Comparison of ENCODE assay signal across 8 mouse cellular contexts in the genomic region with DNA sequence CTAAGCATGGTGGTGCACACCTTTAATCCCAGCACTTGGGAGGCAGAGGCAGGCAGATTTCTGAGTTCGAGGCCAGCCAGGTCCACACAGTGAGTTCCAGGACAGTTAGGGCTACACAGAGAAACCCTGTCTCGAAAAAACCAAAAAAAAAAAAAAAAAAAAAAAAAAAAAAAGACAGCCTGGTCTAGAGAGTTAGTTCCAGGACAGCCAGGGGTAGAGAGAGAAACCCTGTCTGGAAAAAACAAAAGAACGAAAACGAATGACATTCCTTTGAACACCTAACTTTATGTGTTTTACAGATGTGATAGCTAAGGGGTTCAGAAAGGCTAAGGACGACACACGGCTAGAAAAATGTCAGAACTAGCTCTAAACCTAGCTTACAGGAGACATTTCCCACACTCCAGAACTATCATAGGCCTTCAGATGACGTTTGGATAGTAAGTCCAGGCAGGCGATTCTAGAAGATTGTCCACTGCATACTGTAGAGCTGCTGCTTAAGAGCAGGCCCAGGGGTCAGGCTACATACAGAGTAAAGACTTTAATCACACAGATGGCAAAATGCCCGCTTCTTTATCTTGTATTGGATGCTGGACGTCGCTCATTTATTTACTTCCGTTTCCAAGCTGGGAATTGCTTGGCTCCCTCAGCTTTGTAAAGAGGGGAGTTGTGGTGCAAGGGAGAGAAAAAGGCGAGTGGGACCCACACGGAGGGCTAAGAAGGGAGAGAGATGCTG. TPM values are rescaled to one million over a fixed set of nuclear protein-coding genes. Genes with fewer than 3 reads are reported as not detected.
DNase-seq lines count a peak whose midpoint lies in the region; ATAC-seq and TF ChIP-seq lines count a peak whose summit lies in the region.

No protein-coding gene starts in this region.

- ATAC-seq in limb, embryonic 15.5 days (ENCODE audit: insufficient number of reproducible peaks, low FRiP score, low TSS enrichment, low read depth) = no peak
- peak; percentile 47; the same call in 1 of the 2 replicates for ATAC-seq in stomach, postnatal 0 days (ENCODE audit: low FRiP score, low TSS enrichment)

- WGBS in thymus, adult 2 months = 45% methylated on average over 14 of the region's 14 CpGs
- WGBS in limb, embryonic 15.5 days = 27% methylated on average over 14 of the region's 14 CpGs
- WGBS in stomach, postnatal 0 days = 23% methylated on average over 14 of the region's 14 CpGs

- no peak for TF ChIP-seq POLR2A in thymus, adult 2 months (IDR thresholded peaks at IDR 0.05; ENCODE audit: control insufficient read depth, extremely low read depth, insufficient read depth, low read length, poor library complexity)

- DNase-seq in cerebellum, adult 9-10 months = peak; percentile 71
- no peak for DNase-seq in cerebellum, adult 8-10 months
- no peak for DNase-seq in thymus, adult 2 months
- no peak for DNase-seq in thymus, postnatal 10 days (ENCODE audit: low spot score in 2 of 2)
- DNase-seq in stomach, postnatal 0 days (ENCODE audit: low spot score) = peak; percentile 56
- DNase-seq in adrenal gland, adult 8-10 months = no peak
- DNase-seq in spleen, postnatal 10 days (ENCODE audit: low spot score in 2 of 2) = no peak

- H3K9ac ChIP-seq in limb, embryonic 15.5 days = peak overlapping the region; percentile 88
- peak overlapping the region; percentile 78 for H3K9ac ChIP-seq in stomach, postnatal 0 days (ENCODE audit: low read length)

- no peak for TF ChIP-seq EP300 in stomach, postnatal 0 days (optimal IDR thresholded peaks at IDR 0.05)

- H3K27ac ChIP-seq in thymus, adult 2 months (ENCODE audit: control insufficient read depth, insufficient read depth, low read length) = no peak overlapping the region
- H3K27ac ChIP-seq in limb, embryonic 15.5 days = peak overlapping the region; percentile 86
- peak overlapping the region; percentile 84 for H3K27ac ChIP-seq in stomach, postnatal 0 days (replicated peaks)

- no peak for TF ChIP-seq CTCF in thymus, adult 2 months (IDR thresholded peaks at IDR 0.05; ENCODE audit: borderline replicate concordance, control insufficient read depth, extremely low read depth, insufficient read depth, low read length, poor library complexity)
- TF ChIP-seq CTCF in stomach, postnatal 0 days (IDR thresholded peaks at IDR 0.05; ENCODE audit: low read depth) = no peak

- peaks cover 2% of the 10 kb centered on the region; the same call in 1 of the 2 replicates for H3K27me3 ChIP-seq in thymus, adult 2 months (ENCODE audit: control insufficient read depth, insufficient read depth, low read length)
- H3K27me3 ChIP-seq in limb, embryonic 15.5 days = peaks cover 5% of the 10 kb centered on the region; the same call in 1 of the 2 replicates
- H3K27me3 ChIP-seq in stomach, postnatal 0 days (ENCODE audit: control insufficient read depth, insufficient read depth, low read length) = no peaks in the 10 kb centered on the region

- H3K9me3 ChIP-seq in limb, embryonic 15.5 days = no peaks in the 10 kb centered on the region; the same call in 1 of the 2 replicates
- H3K9me3 ChIP-seq in stomach, postnatal 0 days (ENCODE audit: control insufficient read depth, low read length) = no peaks in the 10 kb centered on the region

- peak overlapping the region; percentile 87 for H3K4me2 ChIP-seq in limb, embryonic 15.5 days
- peak overlapping the region; percentile 96 for H3K4me2 ChIP-seq in stomach, postnatal 0 days (replicated peaks; ENCODE audit: low read depth)

- H3K4me3 ChIP-seq in thymus, adult 2 months (ENCODE audit: control insufficient read depth, insufficient read depth, low read length) = peak overlapping the region; percentile 57
- peak overlapping the region; percentile 69 for H3K4me3 ChIP-seq in limb, embryonic 15.5 days
- H3K4me3 ChIP-seq in stomach, postnatal 0 days (ENCODE audit: low read depth, low read length) = peak overlapping the region; percentile 63

- H3K4me1 ChIP-seq in thymus, adult 2 months (replicated peaks; ENCODE audit: control insufficient read depth, insufficient read depth, low read length) = peaks cover 9% of the 10 kb centered on the region
- H3K4me1 ChIP-seq in limb, embryonic 15.5 days = peaks cover 11% of the 10 kb centered on the region
- H3K4me1 ChIP-seq in stomach, postnatal 0 days (replicated peaks; ENCODE audit: control insufficient read depth, insufficient read depth) = peaks cover 4% of the 10 kb centered on the region; the same call in 1 of the 2 replicates

- H3K36me3 ChIP-seq in thymus, adult 2 months (ENCODE audit: control insufficient read depth, insufficient read depth, low read length) = no peaks in the 10 kb centered on the region
- no peaks in the 10 kb centered on the region for H3K36me3 ChIP-seq in limb, embryonic 15.5 days
- no peaks in the 10 kb centered on the region for H3K36me3 ChIP-seq in stomach, postnatal 0 days (ENCODE audit: control insufficient read depth, insufficient read depth, low read length)

RNA-seq across cellular contexts. Expression of a gene that starts 2.0 kb away (rescaled TPM):
- 0.38 and 0.43 TPM in 2 replicates for polyA plus RNA-seq in thymus, adult 2 months (2012; rRNA removed)
- 1.5 and 2.1 TPM in 2 replicates for polyA plus RNA-seq in limb, embryonic 15.5 days (2015; fragmentation: Nextera tagmentation; extraction: Ambion mirVana)
- 1.6 and 1.7 TPM in 2 replicates for polyA plus RNA-seq in stomach, postnatal 0 days (2015; fragmentation: Nextera tagmentation; extraction: Ambion mirVana)
- 1 to 10 TPM; 1.1 to 2.4 (median 1.5) TPM for total RNA-seq in adrenal gland, adult 8-10 months (2022)

RNA-seq across cellular contexts. Expression of a gene that starts 7.2 kb away (rescaled TPM):
- polyA plus RNA-seq in thymus, adult 2 months (2012; rRNA removed) = 16.8 and 20.6 TPM in 2 replicates
- polyA plus RNA-seq in limb, embryonic 15.5 days (2015; fragmentation: Nextera tagmentation; extraction: Ambion mirVana) = 3.1 and 3.6 TPM in 2 replicates
- 5.3 and 7.7 TPM in 2 replicates for polyA plus RNA-seq in stomach, postnatal 0 days (2015; fragmentation: Nextera tagmentation; extraction: Ambion mirVana)
- total RNA-seq in adrenal gland, adult 8-10 months (2022) = 10 to 100 TPM; 11.7 to 21.1 (median 16.6) TPM

RNA-seq across cellular contexts. Expression of a gene that starts 9.6 kb away (rescaled TPM):
- 85.4 and 105 TPM in 2 replicates for polyA plus RNA-seq in thymus, adult 2 months (2012; rRNA removed)
- polyA plus RNA-seq in limb, embryonic 15.5 days (2015; fragmentation: Nextera tagmentation; extraction: Ambion mirVana) = 150 and 176 TPM in 2 replicates
- polyA plus RNA-seq in stomach, postnatal 0 days (2015; fragmentation: Nextera tagmentation; extraction: Ambion mirVana) = 75.3 and 77.5 TPM in 2 replicates
- total RNA-seq in adrenal gland, adult 8-10 months (2022) = 100 to 1,000 TPM in 2 of 4 experiments, 10 to 100 TPM in 2; 77.2 to 109 (median 89.6) TPM

RNA-seq across cellular contexts. Expression of a gene that starts 20.1 kb away (rescaled TPM):
- 13.5 and 15.2 TPM in 2 replicates for polyA plus RNA-seq in thymus, adult 2 months (2012; rRNA removed)
- 12.8 and 13.2 TPM in 2 replicates for polyA plus RNA-seq in limb, embryonic 15.5 days (2015; fragmentation: Nextera tagmentation; extraction: Ambion mirVana)
- polyA plus RNA-seq in stomach, postnatal 0 days (2015; fragmentation: Nextera tagmentation; extraction: Ambion mirVana) = 13.2 and 14.8 TPM in 2 replicates
- total RNA-seq in adrenal gland, adult 8-10 months (2022) = 10 to 100 TPM; 11.9 to 16.2 (median 13.2) TPM

RNA-seq across cellular contexts. Expression of a gene that starts 21.1 kb away (rescaled TPM):
- 1.5 and 1.6 TPM in 2 replicates for polyA plus RNA-seq in thymus, adult 2 months (2012; rRNA removed)
- polyA plus RNA-seq in limb, embryonic 15.5 days (2015; fragmentation: Nextera tagmentation; extraction: Ambion mirVana) = 5.5 and 5.8 TPM in 2 replicates
- 44.9 and 59.2 TPM in 2 replicates for polyA plus RNA-seq in stomach, postnatal 0 days (2015; fragmentation: Nextera tagmentation; extraction: Ambion mirVana)
- 10 to 100 TPM in 3 of 4 experiments, 1 to 10 TPM in 1; 7.9 to 14.9 (median 13.1) TPM for total RNA-seq in adrenal gland, adult 8-10 months (2022)

Comparison
In these comparisons a context has a peak if more than half of its experiments do, and no peak if none do; other contexts are left out.
1. DNase-seq: peak in cerebellum, adult 9-10 months (single experiment) and stomach, postnatal 0 days (single experiment); none in cerebellum, adult 8-10 months (single experiment), thymus, adult 2 months (single experiment), thymus, postnatal 10 days (0 of 2), adrenal gland, adult 8-10 months (single experiment) and spleen, postnatal 10 days (0 of 2).
2. Peak in every context shown above with its lines, with median percentiles within 50 percentile points of each other: H3K4me3 ChIP-seq.